Mouse (Mus musculus) spleen, postnatal 4 days (tissue): Measurements from ENCODE around the gene Ttpal.

Source experiments
- DNase-seq, 2 experiments: peaks; one replicate each; pipeline ENCODE4 v3.0.0; 2022; ENCODE audit warnings: low spot score in 2 of 2

Gene Ttpal

GRCm38 (mm10) chr2:163602101-163602971 lies at the start of gene Ttpal:
TSS of gene Ttpal (plus strand) at chr2:163602314.
- peak; percentile 88 to 93 for DNase-seq

- DNase-seq, result no peak
Measured at GRCm38 (mm10) chr2:163552518-163552929, 49.6 kb upstream of the Ttpal start.

- DNase-seq, result no peak
Measured at GRCm38 (mm10) chr2:163554425-163554982, 47.6 kb upstream of the Ttpal start.

- DNase-seq, result no peak
Measured at GRCm38 (mm10) chr2:163554996-163555395, 47.1 kb upstream of the Ttpal start.

- DNase-seq, result no peak
Measured at GRCm38 (mm10) chr2:163555417-163555816, 46.7 kb upstream of the Ttpal start.

GRCm38 (mm10) chr2:163558548-163558947 lies 43.6 kb upstream of the Ttpal start:
- DNase-seq, result no peak

- no peak for DNase-seq
Measured at GRCm38 (mm10) chr2:163559236-163559635, 42.9 kb upstream of the Ttpal start.

- DNase-seq, result no peak
Measured at GRCm38 (mm10) chr2:163560247-163560646, 41.9 kb upstream of the Ttpal start.

GRCm38 (mm10) chr2:163561258-163561948 lies 40.7 kb upstream of the Ttpal start:
- DNase-seq, result no peak

- DNase-seq, result no peak
Measured at GRCm38 (mm10) chr2:163564646-163565045, 37.5 kb upstream of the Ttpal start.

- no peak for DNase-seq
Measured at GRCm38 (mm10) chr2:163574321-163574720, 27.8 kb upstream of the Ttpal start.

- DNase-seq, result no peak
Measured at GRCm38 (mm10) chr2:163575248-163575647, 26.9 kb upstream of the Ttpal start.

- DNase-seq, result no peak
Measured at GRCm38 (mm10) chr2:163577986-163578385, 24.1 kb upstream of the Ttpal start.

- no peak for DNase-seq
Measured at GRCm38 (mm10) chr2:163580069-163580945, 21.8 kb upstream of the Ttpal start.

GRCm38 (mm10) chr2:163583226-163584087 lies 18.7 kb upstream of the Ttpal start:
- no peak for DNase-seq

GRCm38 (mm10) chr2:163584088-163584426 lies 18.1 kb upstream of the Ttpal start:
- DNase-seq, result no peak

GRCm38 (mm10) chr2:163586384-163587261 lies 15.5 kb upstream of the Ttpal start:
- DNase-seq, result peak; percentile 58 to 87

- no peak for DNase-seq
Measured at GRCm38 (mm10) chr2:163587506-163587905, 14.6 kb upstream of the Ttpal start.

- no peak for DNase-seq
Measured at GRCm38 (mm10) chr2:163590211-163590610, 11.9 kb upstream of the Ttpal start.

GRCm38 (mm10) chr2:163590996-163591395 lies 11.1 kb upstream of the Ttpal start:
- no peak for DNase-seq
